Mouse (Mus musculus) T-helper 1 cell (primary cell): ENCODE results near the gene Gcgr.

Source experiments
- in situ Hi-C: fragments of 300-600 bp; cut with MboI, MseI; formaldehyde crosslinking; loops from one replicate; pipeline ENCODE4 v1.15.1; 2025; ENCODE audit warnings: high pct_unique_total_duplicates

Gcgr gene

GRCm38 (mm10) chr11:120583937-120584336 lies 53.4 kb downstream of the Gcgr start:
- in situ Hi-C loops, result no loop called here

DNA sequence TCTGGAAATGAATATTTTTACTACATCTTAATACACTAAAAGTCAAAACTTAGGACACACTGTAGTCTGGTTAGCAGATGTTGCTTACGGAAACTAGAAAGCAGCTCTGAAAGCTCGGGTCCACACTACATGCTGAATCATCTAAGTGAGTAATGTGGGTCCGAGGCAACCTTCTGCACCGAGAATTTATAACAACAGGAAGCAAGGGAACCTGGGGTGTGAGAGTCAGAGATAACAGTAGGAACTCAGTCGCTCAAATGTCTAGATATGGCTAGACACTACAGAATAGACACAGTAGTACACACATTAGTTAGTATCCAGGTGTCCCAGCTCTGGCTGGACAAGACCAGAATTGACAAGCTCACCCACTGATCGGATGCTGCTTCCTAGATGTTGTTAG lies 58.0 kb downstream of the Gcgr start:
- in situ Hi-C loops, result no loop called here
